Mouse (Mus musculus) midbrain, embryonic 13.5 days (tissue): ENCODE data around the gene Crb1. TPM values are rescaled to one million over a fixed set of nuclear protein-coding genes. Genes with fewer than 3 reads are reported as not detected.

ENCODE experiments used
- ATAC-seq: fragments of 200-750 bp; cut with Nextera tagmentation; 2 replicates; pipeline ENCODE4 v1.8.0; 2017; ENCODE audit warnings: mild to moderate bottlenecking, moderate TSS enrichment, moderate library complexity
- H3K27ac ChIP-seq: fragments of 300-500 bp; sonication (generic); 2 replicates; pipeline ENCODE4 v1.5.1; 2015; ENCODE audit warnings: inconsistent platforms, mild to moderate bottlenecking, moderate library complexity
- H3K27me3 ChIP-seq: fragments of 300-500 bp; sonication (generic); 2 replicates; pipeline ENCODE4 v1.6.1; 2015; ENCODE audit warnings: mild to moderate bottlenecking, inconsistent platforms
- H3K36me3 ChIP-seq: fragments of 300-500 bp; sonication (generic); 2 replicates; pipeline ENCODE4 v1.6.1; 2015; ENCODE audit warnings: mild to moderate bottlenecking, inconsistent platforms
- H3K4me1 ChIP-seq: fragments of 300-500 bp; sonication (generic); replicated peaks from 2 replicates; pipeline ENCODE4 v1.6.1; 2015; ENCODE audit warnings: inconsistent platforms
- H3K4me2 ChIP-seq: fragments of 300-500 bp; sonication (generic); replicated peaks from 2 replicates; pipeline ENCODE4 v1.6.1; 2015; ENCODE audit warnings: moderate library complexity, mild to moderate bottlenecking, inconsistent platforms
- H3K4me3 ChIP-seq: fragments of 300-500 bp; sonication (generic); replicated peaks from 2 replicates; pipeline ENCODE4 v1.5.1; 2015; ENCODE audit warnings: mild to moderate bottlenecking, inconsistent platforms
- H3K9ac ChIP-seq: fragments of 300-500 bp; sonication (generic); replicated peaks from 2 replicates; pipeline ENCODE4 v1.6.1; 2015; ENCODE audit warnings: mild to moderate bottlenecking, inconsistent platforms
- H3K9me3 ChIP-seq: fragments of 300-500 bp; sonication (generic); 2 replicates; pipeline ENCODE4 v1.6.1; 2016; ENCODE audit warnings: mild to moderate bottlenecking, inconsistent platforms
- WGBS: fragments of 180-500 bp; shearing (Covaris S2); methylation state at CpG from one replicate; pipeline ENCODE4 v1.1.7; 2015; 5-methylcytosine and 5-hydroxymethylcytosine counted together
- polyA plus RNA-seq: library from polyadenylated mRNA; unstranded; fragments of >200 nt; fragmentation: Nextera tagmentation; extraction: Ambion mirVana; gene quantifications from 2 replicates; pipeline ENCODE4 v1.2.1, GENCODE M21; 2015

Gene Crb1
- polyA plus RNA-seq, 1 experiment from 2014 or later: 3.1 TPM

- Histone ChIP-seq H3K4me2 (0 out of 2 replicates have a peak overlapping the region, but pooled peaks have one; percentile 13), H3K9ac (no peak overlapping the region), H3K4me3 (no peak overlapping the region), H3K27me3 (no peaks in the 10 kb centered on the region), H3K27ac (0 out of 2 replicates have a peak overlapping the region, but pooled peaks have one; percentile 11), H3K9me3 (no peaks in the 10 kb centered on the region), H3K4me1 (peaks cover 16% of the 10 kb centered on the region), H3K36me3 (no peaks in the 10 kb centered on the region)
- WGBS: 11% methylated on average over 5 of the region's 5 CpGs
- peak; percentile 65; the same call in 1 of the 2 replicates for ATAC-seq
Measured at GRCm38 (mm10) chr1:139194428-139195028, 182.4 kb downstream of the Crb1 start.

GRCm38 (mm10) chr1:139194011-139194410 lies 182.9 kb downstream of the Crb1 start:
- no peak overlapping the region for H3K9ac ChIP-seq
- H3K9me3 ChIP-seq: no peaks in the 10 kb centered on the region
- H3K27ac ChIP-seq: no peak overlapping the region
- no peaks in the 10 kb centered on the region for H3K36me3 ChIP-seq
- 43% methylated on average over 2 of the region's 2 CpGs for WGBS
- no peak overlapping the region for H3K4me2 ChIP-seq
- ATAC-seq: peak; percentile 45; the same call in 1 of the 2 replicates
- no peak overlapping the region for H3K4me3 ChIP-seq
- peaks cover 16% of the 10 kb centered on the region for H3K4me1 ChIP-seq
- H3K27me3 ChIP-seq: no peaks in the 10 kb centered on the region

GRCm38 (mm10) chr1:139192635-139193034 lies 184.3 kb downstream of the Crb1 start:
- 84% methylated on average over 3 of the region's 3 CpGs for WGBS

GRCm38 (mm10) chr1:139180481-139181149 lies 196.3 kb downstream of the Crb1 start:
- Histone ChIP-seq H3K9ac (no peak overlapping the region), H3K27ac (no peak overlapping the region), H3K36me3 (no peaks in the 10 kb centered on the region), H3K4me1 (no peaks in the 10 kb centered on the region), H3K4me2 (no peak overlapping the region), H3K9me3 (no peaks in the 10 kb centered on the region), H3K4me3 (no peak overlapping the region), H3K27me3 (no peaks in the 10 kb centered on the region)
- ATAC-seq: no peak
- WGBS: 68% methylated on average over 6 of the region's 6 CpGs

More at GRCm38 (mm10) chr1:139192635-139193034, 184.3 kb downstream of the Crb1 start:
- H3K36me3 ChIP-seq: no peaks in the 10 kb centered on the region
- H3K9ac ChIP-seq: no peak overlapping the region
- no peak overlapping the region for H3K4me3 ChIP-seq
- no peak overlapping the region for H3K4me2 ChIP-seq
- H3K27ac ChIP-seq: no peak overlapping the region
- H3K4me1 ChIP-seq: peaks cover 16% of the 10 kb centered on the region
- no peaks in the 10 kb centered on the region for H3K9me3 ChIP-seq
- no peaks in the 10 kb centered on the region for H3K27me3 ChIP-seq
- ATAC-seq: no peak

- Histone ChIP-seq H3K9me3 (no peaks in the 10 kb centered on the region), H3K36me3 (no peaks in the 10 kb centered on the region), H3K4me3 (no peak overlapping the region), H3K4me2 (no peak overlapping the region), H3K4me1 (no peaks in the 10 kb centered on the region), H3K27ac (no peak overlapping the region), H3K9ac (no peak overlapping the region), H3K27me3 (no peaks in the 10 kb centered on the region)
- 85% methylated on average over 1 of the region's 1 CpGs for WGBS
- no peak for ATAC-seq
Measured at GRCm38 (mm10) chr1:139179707-139180106, 197.2 kb downstream of the Crb1 start.

GRCm38 (mm10) chr1:139174058-139174832 lies 202.7 kb downstream of the Crb1 start:
- no peak overlapping the region for H3K4me2 ChIP-seq

GRCm38 (mm10) chr1:139162814-139163213 lies 214.1 kb downstream of the Crb1 start:
- peaks cover 4% of the 10 kb centered on the region; the same call in 1 of the 2 replicates for H3K36me3 ChIP-seq
- H3K9ac ChIP-seq: no peak overlapping the region
- H3K4me1 ChIP-seq: no peaks in the 10 kb centered on the region
- H3K4me3 ChIP-seq: no peak overlapping the region
- H3K27ac ChIP-seq: no peak overlapping the region
- ATAC-seq: peak; percentile 57
- no peaks in the 10 kb centered on the region for H3K9me3 ChIP-seq
- 31% methylated on average over 5 of the region's 5 CpGs for WGBS
- H3K4me2 ChIP-seq: no peak overlapping the region
- no peaks in the 10 kb centered on the region for H3K27me3 ChIP-seq

More at GRCm38 (mm10) chr1:139174058-139174832, 202.7 kb downstream of the Crb1 start:
- Histone ChIP-seq H3K36me3 (peaks cover 14% of the 10 kb centered on the region), H3K27me3 (no peaks in the 10 kb centered on the region), H3K4me1 (no peaks in the 10 kb centered on the region), H3K27ac (no peak overlapping the region), H3K9ac (no peak overlapping the region), H3K9me3 (no peaks in the 10 kb centered on the region), H3K4me3 (no peak overlapping the region)
- WGBS: 92% methylated on average over 3 of the region's 3 CpGs
- no peak for ATAC-seq

- Histone ChIP-seq H3K9ac (no peak overlapping the region), H3K4me2 (no peak overlapping the region), H3K27ac (no peak overlapping the region), H3K4me3 (no peak overlapping the region), H3K4me1 (no peaks in the 10 kb centered on the region), H3K9me3 (no peaks in the 10 kb centered on the region), H3K36me3 (no peaks in the 10 kb centered on the region), H3K27me3 (no peaks in the 10 kb centered on the region)
- 50% methylated on average over 3 of the region's 3 CpGs for WGBS
- peak; percentile 46; the same call in 1 of the 2 replicates for ATAC-seq
Measured at GRCm38 (mm10) chr1:139161619-139162018, 215.3 kb downstream of the Crb1 start.

- Histone ChIP-seq H3K36me3 (no peaks in the 10 kb centered on the region), H3K9me3 (no peaks in the 10 kb centered on the region), H3K4me3 (no peak overlapping the region), H3K27ac (no peak overlapping the region), H3K27me3 (no peaks in the 10 kb centered on the region), H3K4me1 (peaks cover 9% of the 10 kb centered on the region), H3K4me2 (no peak overlapping the region), H3K9ac (no peak overlapping the region)
- WGBS: 21% methylated on average over 3 of the region's 3 CpGs
- ATAC-seq: no peak
Measured at GRCm38 (mm10) chr1:139156397-139156796, 220.5 kb downstream of the Crb1 start.

- H3K4me2 ChIP-seq: peak overlapping the region; percentile 15; the same call in 1 of the 2 replicates
- no peaks in the 10 kb centered on the region for H3K36me3 ChIP-seq
- peak; percentile 83 for ATAC-seq
- H3K27ac ChIP-seq: peak overlapping the region; percentile 71
- H3K4me3 ChIP-seq: no peak overlapping the region
- no peaks in the 10 kb centered on the region for H3K9me3 ChIP-seq
- H3K9ac ChIP-seq: no peak overlapping the region
- H3K4me1 ChIP-seq: peaks cover 9% of the 10 kb centered on the region
- no peaks in the 10 kb centered on the region for H3K27me3 ChIP-seq
- 13% methylated on average over 6 of the region's 6 CpGs for WGBS
Measured at GRCm38 (mm10) chr1:139153493-139153892, 223.4 kb downstream of the Crb1 start.

- peak; percentile 89 for ATAC-seq
- Histone ChIP-seq H3K36me3 (0 out of 2 replicates have a peak, but pooled peaks cover 1% of the 10 kb centered on the region), H3K4me1 (peaks cover 9% of the 10 kb centered on the region), H3K27ac (peak overlapping the region; percentile 71), H3K4me2 (no peak overlapping the region), H3K4me3 (no peak overlapping the region), H3K27me3 (no peaks in the 10 kb centered on the region), H3K9me3 (no peaks in the 10 kb centered on the region), H3K9ac (no peak overlapping the region)
- WGBS: 12% methylated on average over 2 of the region's 2 CpGs
Measured at GRCm38 (mm10) chr1:139153006-139153405, 223.9 kb downstream of the Crb1 start.
